Mouse (Mus musculus): ENCODE measurements around the gene Olfr410. TPM values are rescaled to one million over a fixed set of nuclear protein-coding genes. Genes with fewer than 3 reads are reported as not detected.

Olfr410 gene
- not detected in 2 replicates for total RNA-seq (2012; rRNA removed)
- total RNA-seq (2014; rRNA removed), result not detected in 2 replicates
- not detected in 2 replicates for polyA plus RNA-seq (2012; ENCODE audit: insufficient read length, low read depth)

DNA sequence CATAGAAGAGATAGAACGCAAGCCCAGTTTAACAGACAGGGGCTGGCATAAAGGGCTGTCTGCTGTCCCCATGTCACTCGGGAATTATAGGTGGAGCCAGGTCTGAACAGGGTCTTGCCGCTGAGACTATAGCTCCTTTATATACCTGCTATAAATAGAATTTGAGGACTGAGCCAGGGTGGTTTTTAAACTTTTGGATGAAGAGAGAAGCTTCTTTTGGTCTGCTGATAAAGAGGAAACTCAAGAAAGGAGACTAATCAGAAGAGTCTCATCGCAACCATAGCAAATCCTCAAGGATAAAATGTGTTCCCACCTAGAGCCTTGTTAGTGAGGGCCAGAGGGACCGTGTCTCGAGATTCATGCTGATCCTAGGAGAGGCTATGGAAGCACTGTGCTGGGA, at the start of gene Olfr410:
TSS of gene Olfr410 (minus strand) at position 101 of the 400 bp plus-strand sequence.
- peaks cover 4% of the 10 kb centered on the region for H3K9me3 ChIP-seq (replicated peaks; ENCODE audit: low read length)
- dilution Hi-C loops (cut with MboI; ENCODE audit: extremely low pct_ligation_motif_present, extremely low pct_unique_long_range_greater_than_20kb, low sequenced_read_pairs), result no loop called here
- H3K4me1 ChIP-seq (ENCODE audit: control insufficient read depth in 1 of 2, insufficient read depth in 2 of 2), result no peaks in the 10 kb centered on the region
- H3K4me2 ChIP-seq (ENCODE audit: insufficient read depth, low read depth, poor library complexity, severe bottlenecking), result no peak within 1 kb of the TSS
- no peak within 1 kb of the TSS for H3K4me3 ChIP-seq (replicated peaks in 1 of 3; ENCODE audit: low read depth in 2 of 3, low read length in 2 of 3, poor library complexity in 1 of 3)
- H3K36me3 ChIP-seq (replicated peaks in 1 of 2; ENCODE audit: control insufficient read depth in 1 of 2, insufficient read depth in 1 of 2, low read length in 1 of 2), result no peaks in the 10 kb centered on the region
- no peak for DNase-seq (ENCODE audit: extremely low read depth)
- no peak within 1 kb of the TSS for H3K27ac ChIP-seq (ENCODE audit: insufficient read depth, low read depth)
- H3K79me2 ChIP-seq (replicated peaks; ENCODE audit: control insufficient read depth, extremely low read depth, insufficient read depth, poor library complexity, severe bottlenecking), result no peaks in the 10 kb centered on the region
- in situ Hi-C loops (cut with MboI; ENCODE audit: low pct_ligation_motif_present, low pct_unique_long_range_greater_than_20kb, low sequenced_read_pairs), result no loop called here
- no peak for TF ChIP-seq RAD21 (IDR thresholded peaks at IDR 0.05; ENCODE audit: low read depth, low read length)
- TF ChIP-seq MAZ (IDR thresholded peaks at IDR 0.05; ENCODE audit: low read depth, low read length), result no peak
- no peak for TF ChIP-seq NELFE (IDR thresholded peaks at IDR 0.05; ENCODE audit: low read depth, low read length)
- no peak for TF ChIP-seq RCOR1 (conservative IDR thresholded peaks at IDR 0.05; ENCODE audit: low read depth, low read length)
- no peak for TF ChIP-seq E2F4 (IDR thresholded peaks at IDR 0.05; ENCODE audit: insufficient replicate concordance, low read depth, low read length)
- TF ChIP-seq IRF4 (IDR thresholded peaks at IDR 0.05; ENCODE audit: low read depth, low read length), result no peak
- peaks cover 71% of the 10 kb centered on the region for H3K27me3 ChIP-seq (replicated peaks)
- no peak within 1 kb of the TSS for H3K9ac ChIP-seq (ENCODE audit: insufficient read depth, low read depth)

- Histone ChIP-seq H3K9me3 (replicated peaks; ENCODE audit: low read length) (no peaks in the 10 kb centered on the region), H3K4me3 (replicated peaks in 1 of 3; ENCODE audit: low read depth in 2 of 3, low read length in 2 of 3, poor library complexity in 1 of 3) (no peak overlapping the region), H3K79me2 (replicated peaks; ENCODE audit: control insufficient read depth, extremely low read depth, insufficient read depth, poor library complexity, severe bottlenecking) (no peaks in the 10 kb centered on the region), H3K9ac (ENCODE audit: insufficient read depth, low read depth) (no peak overlapping the region), H3K36me3 (replicated peaks in 1 of 2; ENCODE audit: control insufficient read depth in 1 of 2, insufficient read depth in 1 of 2, low read length in 1 of 2) (peaks cover 86 to 96% of the 10 kb centered on the region in 2 experiments), H3K27me3 (replicated peaks) (no peaks in the 10 kb centered on the region), H3K27ac (ENCODE audit: insufficient read depth, low read depth) (no peak overlapping the region), H3K4me2 (ENCODE audit: insufficient read depth, low read depth, poor library complexity, severe bottlenecking) (no peak overlapping the region), H3K4me1 (ENCODE audit: control insufficient read depth in 1 of 2, insufficient read depth in 2 of 2) (peaks cover 3 to 17% of the 10 kb centered on the region in 2 experiments; a peak in 2 of 4 replicates)
- no peak for DNase-seq (ENCODE audit: extremely low read depth)
- no peak for TF ChIP-seq GABPA (IDR thresholded peaks at IDR 0.05; ENCODE audit: insufficient replicate concordance, low read depth, low read length)
- TF ChIP-seq ZMIZ1 (IDR thresholded peaks at IDR 0.05; ENCODE audit: low read depth, low read length), result no peak
- no peak for TF ChIP-seq JUN (IDR thresholded peaks at IDR 0.05; ENCODE audit: insufficient read depth, low read depth, low read length)
- TF ChIP-seq CTCF (conservative IDR thresholded peaks at IDR 0.05 in 1 of 2, IDR thresholded peaks at IDR 0.05 in 1 of 2; ENCODE audit: low read depth in 2 of 2, low read length in 2 of 2), result no peak
- TF ChIP-seq TBP (conservative IDR thresholded peaks at IDR 0.05; ENCODE audit: low read depth, low read length), result no peak
- no peak for TF ChIP-seq USF1 (IDR thresholded peaks at IDR 0.05; ENCODE audit: low read depth, low read length)
- no peak for TF ChIP-seq ELF1 (IDR thresholded peaks at IDR 0.05; ENCODE audit: low read depth, low read length)
- no peak for TF ChIP-seq CHD2 (IDR thresholded peaks at IDR 0.05; ENCODE audit: low read length)
- TF ChIP-seq JUND (conservative IDR thresholded peaks at IDR 0.05; ENCODE audit: low read depth, low read length), result no peak
- no peak for TF ChIP-seq MAFK (IDR thresholded peaks at IDR 0.05; ENCODE audit: insufficient replicate concordance, low read length)
- no peak for TF ChIP-seq BHLHE40 (IDR thresholded peaks at IDR 0.05; ENCODE audit: low read depth, low read length)
- no peak for TF ChIP-seq RCOR1 (conservative IDR thresholded peaks at IDR 0.05; ENCODE audit: low read depth, low read length)
- in situ Hi-C loops (cut with MboI; ENCODE audit: low pct_ligation_motif_present, low pct_unique_long_range_greater_than_20kb, low sequenced_read_pairs), result loop anchor here (25.0 kb wide), 1 partner anchor 450 kb away; the partner anchor contains the start of gene Mnt
- dilution Hi-C loops (cut with MboI; ENCODE audit: extremely low pct_ligation_motif_present, extremely low pct_unique_long_range_greater_than_20kb, low sequenced_read_pairs), result no loop called here
These were observed 49.4 kb upstream of the Olfr410 start for GRCm38 (mm10) chr11:74387203-74387602.

All from CH12.LX (cell line).